ENCODE assay signal across 7 mouse cellular contexts in genomic region chr2:145901861-145902260, GRCm38 (mm10). TPM values are rescaled to one million over a fixed set of nuclear protein-coding genes. Genes with fewer than 3 reads are reported as not detected.
DNase-seq lines count a peak whose midpoint lies in the region; ATAC-seq and TF ChIP-seq lines count a peak whose summit lies in the region.

Gene Naa20 (plus strand): TSS chr2:145902099.

- ATAC-seq in limb, embryonic 12.5 days (ENCODE audit: insufficient number of reproducible peaks, insufficient read depth, low FRiP score, low TSS enrichment, low read depth): no peak

- no peak for TF ChIP-seq CTCF in testis, adult 2 months (IDR thresholded peaks at IDR 0.05; ENCODE audit: control insufficient read depth, insufficient read depth, insufficient replicate concordance, low read depth, low read length)
- no peak for TF ChIP-seq CTCF in embryonic fibroblast, embryonic 13.5 days (IDR thresholded peaks at IDR 0.05; ENCODE audit: borderline replicate concordance, insufficient read depth, low read length)
- no peak for TF ChIP-seq CTCF in olfactory bulb, adult 2 months (IDR thresholded peaks at IDR 0.05; ENCODE audit: insufficient read depth, low read depth, low read length)

- H3K27me3 ChIP-seq in testis, adult 2 months (ENCODE audit: control insufficient read depth, insufficient read depth, low read length): no peaks in the 10 kb centered on the region
- H3K27me3 ChIP-seq in limb, embryonic 12.5 days: no peaks in the 10 kb centered on the region

- no peak for DNase-seq in testis, postnatal 14 days (ENCODE audit: low spot score)
- no peak for DNase-seq in heart, postnatal 14 days
- DNase-seq in cerebellum, postnatal 36 days: no peak

- H3K27ac ChIP-seq in testis, adult 2 months (ENCODE audit: control insufficient read depth, insufficient read depth, low read depth, low read length): peak within 1 kb of the TSS; percentile 86
- H3K27ac ChIP-seq in embryonic fibroblast, embryonic 13.5 days (ENCODE audit: insufficient read depth, low read length): no peak within 1 kb of the TSS
- peak within 1 kb of the TSS; percentile 85; the same call in 1 of the 2 replicates for H3K27ac ChIP-seq in limb, embryonic 12.5 days
- no peak within 1 kb of the TSS for H3K27ac ChIP-seq in olfactory bulb, adult 2 months (ENCODE audit: insufficient read depth, low read depth, low read length)

- no peaks in the 10 kb centered on the region for H3K36me3 ChIP-seq in testis, adult 2 months (ENCODE audit: control insufficient read depth, insufficient read depth, low read length)
- H3K36me3 ChIP-seq in limb, embryonic 12.5 days: peaks cover 7% of the 10 kb centered on the region; the same call in 1 of the 2 replicates

- peak within 1 kb of the TSS; percentile 62 for H3K4me2 ChIP-seq in limb, embryonic 12.5 days

- no peak for TF ChIP-seq POLR2A in testis, adult 2 months (IDR thresholded peaks at IDR 0.05; ENCODE audit: control insufficient read depth, low read depth, low read length)
- TF ChIP-seq POLR2A in embryonic fibroblast, embryonic 13.5 days (IDR thresholded peaks at IDR 0.05; ENCODE audit: low read depth, low read length): no peak
- TF ChIP-seq POLR2A in olfactory bulb, adult 2 months (IDR thresholded peaks at IDR 0.05; ENCODE audit: insufficient read depth, low read depth, low read length): no peak

- 0 out of 2 replicates have a peak within 1 kb of the TSS, but pooled peaks have one; percentile 34 for H3K9ac ChIP-seq in limb, embryonic 12.5 days (replicated peaks)

- H3K4me3 ChIP-seq in testis, adult 2 months (ENCODE audit: control insufficient read depth, low read depth, low read length): peak within 1 kb of the TSS; percentile 92
- H3K4me3 ChIP-seq in embryonic fibroblast, embryonic 13.5 days (ENCODE audit: insufficient read depth, low read length): peak within 1 kb of the TSS; percentile 31
- peak within 1 kb of the TSS; percentile 99 for H3K4me3 ChIP-seq in limb, embryonic 12.5 days (replicated peaks)
- H3K4me3 ChIP-seq in olfactory bulb, adult 2 months (ENCODE audit: insufficient read depth, low read depth, low read length): peak within 1 kb of the TSS; percentile 69

- no peaks in the 10 kb centered on the region for H3K9me3 ChIP-seq in limb, embryonic 12.5 days

- intact Hi-C loops in heart, postnatal 14 days (cut with DNase I): no loop called here

- 92% methylated on average over 6 of the region's 6 CpGs for WGBS in limb, embryonic 12.5 days
- WGBS in olfactory bulb, adult 2 months: 94% methylated on average over 6 of the region's 6 CpGs

- peaks cover 3% of the 10 kb centered on the region; the same call in 1 of the 2 replicates for H3K4me1 ChIP-seq in testis, adult 2 months (ENCODE audit: control insufficient read depth, insufficient read depth, low read length)
- peaks cover 4% of the 10 kb centered on the region for H3K4me1 ChIP-seq in embryonic fibroblast, embryonic 13.5 days (ENCODE audit: control insufficient read depth, insufficient read depth, low read length)
- H3K4me1 ChIP-seq in limb, embryonic 12.5 days (replicated peaks): peaks cover 16% of the 10 kb centered on the region
- H3K4me1 ChIP-seq in olfactory bulb, adult 2 months (ENCODE audit: control insufficient read depth, insufficient read depth, low read length): peaks cover 6% of the 10 kb centered on the region; the same call in 1 of the 2 replicates

RNA-seq across cellular contexts. Expression of gene Naa20, which starts in this region (rescaled TPM):
- 27.0 and 32.1 TPM in 2 replicates for polyA plus RNA-seq in testis, adult 2 months (2012; rRNA removed)
- polyA plus RNA-seq in embryonic fibroblast, embryonic 13.5 days (2011; ENCODE audit: insufficient read length, low read depth, missing spikeins): 107 and 122 TPM in 2 replicates
- 10 to 100 TPM; 94.1 to 99.6 TPM for total RNA-seq in heart, postnatal 14 days (2021)
- 156 and 160 TPM in 2 replicates for polyA plus RNA-seq in limb, embryonic 12.5 days (2016; fragmentation: Nextera tagmentation; extraction: Ambion mirVana)
- polyA plus RNA-seq in olfactory bulb, adult 2 months (2012; ENCODE audit: insufficient read depth, insufficient read length, low replicate concordance, missing spikeins): not detected in 2 replicates

Comparison
In these comparisons a context has a peak if more than half of its experiments do, and no peak if none do; other contexts are left out.
1. H3K27ac ChIP-seq: peak in testis, adult 2 months (single experiment) and limb, embryonic 12.5 days (single experiment); none in embryonic fibroblast, embryonic 13.5 days (single experiment) and olfactory bulb, adult 2 months (single experiment).
2. H3K4me3 ChIP-seq: peak in every context shown above with its lines; median percentile 99 in limb, embryonic 12.5 days; 92 in testis, adult 2 months; 69 in olfactory bulb, adult 2 months; 31 in embryonic fibroblast, embryonic 13.5 days.